Mouse (Mus musculus) CD4-positive, CD25-positive, alpha-beta regulatory T cell, adult 4 months (primary cell): ENCODE results near the gene G0s2. TPM values are rescaled to one million over a fixed set of nuclear protein-coding genes. Genes with fewer than 3 reads are reported as not detected.

Experiments
- ATAC-seq: one replicate; pipeline ENCODE4 v1.8.0; 2017
- polyA plus RNA-seq, 2 experiments: library from polyadenylated mRNA; unstranded; fragments of 100-300 nt; shearing (Covaris generic); gene quantifications; one replicate each; pipeline ENCODE4 v1.2.1; 2017

The G0s2 gene
- polyA plus RNA-seq, 2 experiments from 2014 or later = 1.1 to 1.5 TPM

DNA sequence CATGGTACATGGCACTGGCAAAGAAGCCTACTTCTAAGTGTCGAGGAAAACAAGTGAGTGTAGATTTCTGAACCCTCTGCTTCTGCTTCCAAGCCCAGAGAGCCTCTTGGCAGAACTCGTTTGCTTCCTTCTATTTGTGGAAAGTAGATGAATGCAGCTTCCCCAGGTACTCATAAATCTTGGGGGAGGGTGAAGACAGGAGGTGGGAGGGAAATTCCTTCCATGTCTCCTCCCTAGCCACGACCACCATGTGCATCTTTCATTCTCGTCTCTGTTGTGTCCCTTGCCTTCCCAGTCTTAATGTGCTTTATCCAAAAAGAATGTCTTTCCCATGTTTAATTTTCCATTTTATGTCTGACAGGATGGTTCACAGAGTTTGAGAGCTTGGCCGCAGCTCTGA lies 20.4 kb downstream of the G0s2 start:
- no peak for ATAC-seq

DNA sequence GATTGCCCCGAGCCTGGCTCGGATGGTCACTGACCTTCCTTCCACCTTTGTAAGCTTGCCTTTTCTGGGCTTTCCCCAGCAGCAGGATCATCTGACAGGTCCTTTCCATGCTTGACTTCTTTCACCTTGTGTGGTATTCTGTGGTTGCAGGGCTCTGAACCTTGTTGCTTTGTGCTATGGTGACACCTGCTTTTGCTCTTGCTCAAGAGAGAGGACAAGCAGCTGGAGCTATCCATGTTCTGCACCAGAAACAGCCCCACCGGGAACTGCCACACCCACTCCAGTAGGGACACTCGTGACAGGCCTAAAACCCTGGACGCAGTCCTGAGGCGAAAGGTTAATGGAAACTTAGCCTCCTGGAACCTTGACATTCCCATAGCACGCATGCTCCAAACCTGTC lies 21.6 kb downstream of the G0s2 start:
- no peak for ATAC-seq

DNA sequence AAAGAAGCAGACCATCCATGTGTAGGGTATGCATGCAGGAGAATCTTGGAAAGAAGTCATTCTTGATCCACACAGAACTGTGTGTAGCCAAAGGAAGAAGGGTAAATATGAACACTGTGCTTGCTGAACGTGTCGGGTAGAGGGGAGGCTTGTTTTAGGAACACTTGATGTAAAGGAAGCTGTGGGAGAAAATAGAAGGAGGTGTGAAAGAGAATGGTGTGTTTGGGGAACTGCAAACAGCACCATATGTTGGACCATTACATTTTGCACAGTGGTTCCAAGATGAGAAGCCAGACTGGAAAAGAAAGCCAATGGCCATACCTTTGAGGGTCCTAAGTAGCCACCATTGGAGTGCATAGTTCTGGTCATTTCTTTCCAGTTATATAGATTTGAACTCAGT lies 23.0 kb downstream of the G0s2 start:
- no peak for ATAC-seq

DNA sequence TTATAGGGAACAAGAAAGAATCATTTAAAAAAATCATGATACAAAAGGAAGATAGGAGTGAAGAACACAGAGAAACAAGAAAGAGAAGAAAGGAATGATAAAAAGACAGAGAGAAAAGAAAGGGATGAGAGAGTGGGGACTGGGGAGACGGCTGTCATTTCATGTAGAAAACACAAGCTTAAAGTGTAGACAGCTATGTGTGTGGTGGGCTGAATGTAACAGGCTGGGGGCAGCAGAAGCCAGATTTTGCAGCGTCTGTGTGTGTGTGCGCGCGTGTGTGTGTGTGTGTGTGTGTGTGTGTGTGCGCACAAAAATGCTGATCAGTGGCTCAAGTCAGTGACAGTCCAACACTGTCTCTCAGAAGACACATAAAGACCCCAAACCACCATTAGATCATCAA lies 28.8 kb downstream of the G0s2 start:
- ATAC-seq = no peak

DNA sequence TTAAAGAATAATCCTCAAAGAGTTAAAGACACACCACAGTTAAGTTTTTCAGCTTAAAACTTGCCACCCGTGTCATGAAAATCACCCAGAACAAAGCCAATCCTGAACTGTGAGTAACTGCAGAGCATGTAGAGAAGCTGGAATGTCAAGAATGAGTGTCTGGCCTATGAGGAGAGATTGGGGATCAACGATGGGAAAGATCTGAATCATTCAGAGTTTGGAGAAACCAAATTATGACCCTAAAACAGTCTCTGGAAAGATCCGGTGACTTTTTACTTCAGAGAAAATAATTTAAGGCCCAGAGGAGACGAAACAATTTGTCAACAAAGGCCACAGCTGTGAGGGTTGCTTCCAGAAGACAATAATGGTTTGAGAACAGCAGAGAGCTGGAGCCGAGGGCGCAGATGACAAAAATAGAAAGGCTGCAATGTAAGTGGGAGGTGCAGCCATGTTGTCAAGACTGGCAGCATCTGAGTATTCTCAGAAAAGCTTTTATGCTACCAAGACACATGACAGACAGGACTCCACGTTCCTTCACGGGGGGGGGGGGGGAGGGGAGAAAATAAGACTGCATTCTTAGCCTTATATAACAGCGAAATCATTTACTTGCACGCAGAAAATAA lies 29.3 kb downstream of the G0s2 start:
- ATAC-seq = no peak

DNA sequence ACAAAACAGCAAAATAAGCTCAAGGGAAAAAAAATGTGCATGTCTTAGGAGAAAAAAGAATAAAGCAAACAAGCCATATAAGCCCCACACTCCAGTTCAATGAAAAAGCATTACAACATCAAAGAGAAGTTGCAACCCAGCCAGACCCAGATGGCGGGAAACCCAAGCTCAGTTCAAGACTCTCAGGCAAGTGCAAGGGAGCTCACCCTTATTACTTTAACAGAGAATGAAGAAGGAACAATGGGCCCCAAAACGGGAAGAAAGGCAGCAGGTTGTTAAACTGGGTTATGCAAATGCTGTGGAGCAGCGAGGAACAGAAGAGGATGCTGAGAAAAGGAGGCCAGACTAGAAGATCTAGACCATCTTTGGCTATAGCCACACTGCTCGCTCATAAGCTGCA lies 30.2 kb downstream of the G0s2 start:
- ATAC-seq = no peak

DNA sequence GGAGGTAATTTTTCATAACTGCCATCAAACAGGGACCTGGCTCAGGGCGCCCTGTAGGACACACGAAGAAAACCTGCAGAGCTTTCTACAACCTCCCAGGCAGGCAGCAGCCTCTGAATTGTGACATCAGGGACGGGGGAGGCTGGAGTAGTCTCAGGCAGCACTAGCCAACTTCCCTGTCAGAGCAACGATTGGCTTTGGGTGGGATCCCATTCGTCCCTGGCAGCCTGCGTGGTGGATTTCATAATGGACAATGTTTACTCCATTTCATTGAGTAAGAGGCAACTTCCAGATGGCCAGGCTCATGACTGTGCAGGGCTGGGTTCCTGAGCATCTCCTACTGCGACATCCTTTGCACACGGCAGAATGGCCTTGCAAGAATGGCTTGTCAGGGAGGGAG lies 30.8 kb downstream of the G0s2 start:
- no peak for ATAC-seq

DNA sequence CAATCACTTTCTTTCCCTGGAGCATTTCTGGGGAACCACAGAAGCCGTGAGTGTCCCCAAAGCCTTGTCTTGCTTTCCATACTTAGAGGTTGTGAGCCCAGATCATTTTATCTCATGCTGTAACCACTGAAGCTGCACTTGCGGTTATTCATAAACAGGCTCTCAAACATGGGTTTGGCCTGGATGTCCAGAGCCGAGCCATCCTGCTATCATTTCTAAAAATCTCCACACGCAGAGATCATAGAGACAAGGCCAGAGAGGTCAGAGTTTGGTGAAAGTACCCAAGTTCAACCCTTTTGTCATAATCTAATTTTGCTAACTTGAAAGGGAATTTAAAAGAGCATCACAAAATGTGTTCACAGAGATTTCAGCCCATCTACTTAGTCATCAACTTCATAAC lies 31.6 kb downstream of the G0s2 start:
- no peak for ATAC-seq

DNA sequence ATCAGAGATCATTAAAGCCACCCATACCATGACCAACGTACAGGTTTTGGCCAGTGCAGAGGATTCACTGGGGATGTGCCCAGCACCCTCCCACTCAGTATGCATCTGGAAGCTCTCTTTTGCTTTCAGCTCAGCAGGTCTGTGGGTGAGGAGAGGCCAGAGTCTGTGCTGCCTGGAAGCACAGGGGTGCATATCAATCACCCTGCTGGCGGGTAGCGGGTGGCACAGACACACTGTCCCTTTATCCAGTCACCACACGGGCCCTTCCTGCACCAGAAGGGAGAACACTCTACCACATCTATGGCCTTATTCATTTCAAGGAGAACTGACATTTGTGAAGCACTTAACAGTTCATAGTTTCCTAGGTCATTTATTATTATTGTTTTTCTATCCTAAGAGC lies 34.6 kb downstream of the G0s2 start:
- ATAC-seq = no peak

DNA sequence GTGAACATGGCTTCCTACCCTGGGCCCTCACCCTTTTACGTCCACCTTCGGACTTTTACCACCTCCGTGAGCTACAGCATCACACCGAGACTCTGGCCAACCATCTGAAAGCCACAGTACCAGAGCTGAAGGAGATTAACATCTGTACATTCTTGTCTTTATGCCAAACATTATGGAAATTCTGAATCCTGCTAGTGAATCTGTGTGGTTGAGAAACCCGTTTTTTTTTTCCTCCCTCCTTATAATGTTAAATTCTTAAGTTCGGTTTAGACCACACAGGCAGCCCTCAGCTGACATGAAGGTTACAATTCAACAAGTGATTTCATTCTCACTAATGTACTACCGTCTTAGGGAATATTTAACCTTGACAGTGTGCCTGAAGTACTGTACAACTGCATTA lies 38.1 kb downstream of the G0s2 start:
- no peak for ATAC-seq

DNA sequence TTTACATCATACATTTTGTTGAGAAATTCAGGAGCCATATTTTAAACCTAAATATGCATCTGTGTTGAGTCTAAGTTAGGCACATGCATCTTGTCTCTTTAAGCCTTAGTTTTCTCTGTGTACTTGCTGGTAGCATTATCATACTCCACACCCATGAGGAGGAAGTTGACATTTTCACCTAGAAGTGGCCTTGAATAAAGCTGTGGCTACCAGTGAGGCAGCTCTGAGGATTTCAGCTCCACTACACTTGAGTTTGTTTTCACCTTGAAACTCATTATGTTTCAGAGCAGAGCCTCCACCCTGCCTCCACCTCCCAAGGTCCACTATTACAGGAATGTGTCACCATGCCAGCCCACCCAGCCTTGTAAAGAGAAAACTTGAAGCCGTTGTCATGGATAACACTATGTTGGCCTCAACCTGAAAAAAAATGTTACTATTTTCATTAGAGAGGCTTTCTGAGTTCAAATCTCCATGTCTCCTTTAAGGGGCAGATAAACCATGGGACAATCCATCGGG lies 38.8 kb downstream of the G0s2 start:
- ATAC-seq = no peak

DNA sequence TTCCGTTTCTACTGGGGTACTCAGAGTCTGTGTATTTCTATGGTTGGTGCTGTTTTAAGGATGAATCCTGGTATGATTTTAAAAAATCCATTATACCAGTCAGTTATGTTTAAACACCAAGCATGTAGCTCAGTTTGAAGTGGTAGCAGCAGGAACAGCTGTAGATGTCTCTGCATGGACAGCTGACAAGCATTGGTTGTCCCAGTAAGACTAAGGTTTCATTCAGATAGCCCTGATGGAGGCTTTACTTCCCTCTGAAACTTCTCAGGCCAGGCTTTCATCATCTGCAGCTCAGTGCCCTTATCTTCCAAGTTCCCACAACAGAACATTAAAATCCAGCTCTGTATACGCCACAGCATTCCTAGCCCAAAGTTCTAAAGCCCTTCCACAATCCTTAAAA lies 40.3 kb downstream of the G0s2 start:
- no peak for ATAC-seq

DNA sequence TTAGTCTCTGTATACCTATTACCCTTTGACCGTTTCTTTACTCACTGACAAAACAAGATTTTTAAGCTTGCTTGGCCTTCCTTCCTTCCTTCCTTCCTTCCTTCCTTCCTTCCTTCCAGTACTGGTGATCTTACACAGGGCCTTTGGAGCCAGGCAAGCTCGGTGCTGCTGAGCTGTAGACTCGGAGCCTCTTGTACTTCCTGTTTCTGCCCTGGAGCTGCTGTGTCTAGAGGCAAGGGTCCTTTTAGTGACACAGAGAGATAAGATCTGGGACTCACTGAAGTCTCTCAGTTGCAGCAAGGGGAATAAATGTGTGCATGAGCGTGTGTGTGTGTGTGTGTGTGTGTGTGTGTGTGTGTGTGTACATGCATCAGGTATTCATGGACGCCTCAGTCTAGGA lies 42.1 kb downstream of the G0s2 start:
- peak; percentile 65 for ATAC-seq

DNA sequence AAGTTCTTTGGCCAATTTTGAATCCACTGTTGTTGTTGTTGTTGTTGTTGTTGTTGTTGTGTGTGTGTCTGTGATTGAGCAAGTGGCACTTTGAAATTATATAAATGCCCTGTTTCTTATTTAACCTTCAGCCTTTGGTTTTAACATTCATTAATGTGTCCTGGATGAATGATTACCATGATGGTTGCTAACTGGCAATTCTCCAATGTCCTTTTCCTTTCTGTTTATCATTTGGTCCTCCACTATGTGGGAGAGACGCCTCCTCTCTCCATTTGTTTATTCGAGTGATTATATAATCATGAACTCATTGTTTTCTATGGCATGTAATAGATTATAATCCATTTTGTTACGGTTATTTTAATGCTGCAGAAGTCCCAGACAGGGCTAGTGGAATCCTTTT lies 42.5 kb downstream of the G0s2 start:
- no peak for ATAC-seq

DNA sequence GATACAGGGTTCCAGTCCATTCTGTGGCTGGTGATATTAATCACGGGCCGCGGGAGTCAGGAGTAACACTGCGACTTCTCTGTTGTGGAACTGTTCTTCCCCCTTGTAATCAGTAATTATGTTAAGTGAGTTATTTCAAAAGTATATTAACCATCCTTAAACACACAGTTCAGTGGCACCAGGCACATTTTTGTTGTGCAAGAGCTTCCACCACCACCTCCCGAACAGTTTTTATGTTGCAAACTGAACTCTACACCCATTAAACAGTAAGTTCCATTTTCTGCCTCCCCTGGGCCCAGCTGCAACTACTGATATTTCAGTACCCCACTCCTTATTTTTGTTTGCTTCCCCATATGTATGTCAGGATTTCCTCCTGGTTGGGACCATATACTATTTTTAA lies 43.4 kb downstream of the G0s2 start:
- no peak for ATAC-seq

DNA sequence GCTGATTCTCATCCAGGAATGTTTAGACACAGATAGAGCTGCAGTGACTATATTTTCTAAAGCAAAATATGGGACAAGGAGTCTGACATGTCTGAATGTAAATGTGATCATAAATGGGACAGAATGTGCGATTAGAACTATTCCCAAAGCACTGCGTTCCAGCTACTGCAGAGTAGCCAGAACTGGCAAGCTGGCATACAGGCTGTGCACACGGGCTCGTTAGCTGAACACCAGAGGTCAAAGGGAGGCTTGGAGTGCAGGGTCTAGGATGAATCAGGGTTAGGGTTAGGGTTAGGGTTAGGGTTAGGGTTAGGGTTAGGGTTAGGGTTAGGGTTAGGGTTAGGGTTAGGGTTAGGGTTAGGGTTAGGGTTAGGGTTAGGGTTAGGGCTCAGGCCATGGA lies 45.5 kb downstream of the G0s2 start:
- ATAC-seq = no peak

DNA sequence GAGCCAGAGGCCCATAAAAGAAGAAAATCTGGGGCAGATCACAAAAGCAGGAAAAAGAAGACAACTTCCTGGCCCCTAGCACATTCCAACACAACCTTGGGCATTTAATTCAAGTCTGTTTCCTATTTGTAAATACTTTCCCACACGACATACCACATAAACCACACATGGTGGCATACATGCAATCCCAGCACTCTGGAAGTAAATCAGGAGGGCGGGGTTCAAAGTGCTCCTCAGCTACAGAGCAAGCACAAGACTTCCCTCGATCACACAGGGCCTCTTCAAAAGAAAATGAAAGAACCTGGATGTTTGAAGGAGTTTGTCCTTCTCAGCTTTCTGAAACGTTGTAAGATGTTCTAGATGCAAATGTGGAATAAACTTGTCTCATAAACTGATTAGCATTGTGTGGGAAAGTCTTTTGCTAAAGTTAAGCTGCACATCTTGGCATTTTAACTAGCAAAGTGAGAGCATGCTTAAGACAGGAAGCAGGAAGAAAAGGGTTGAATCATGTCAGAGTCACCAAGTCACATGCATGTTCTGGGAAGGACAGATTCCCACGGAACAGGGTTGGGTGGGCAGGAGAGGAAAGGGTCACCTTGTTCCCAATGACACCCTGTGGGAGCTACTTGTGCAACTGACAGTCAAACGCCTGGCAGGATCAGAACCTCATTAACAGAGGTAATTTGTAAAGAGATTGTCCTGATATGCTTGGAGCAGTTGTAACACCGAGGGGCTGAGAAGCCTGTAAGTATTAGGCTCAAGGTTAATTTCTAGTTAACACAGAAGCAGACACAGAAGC lies 46.1 kb downstream of the G0s2 start:
- ATAC-seq = no peak

DNA sequence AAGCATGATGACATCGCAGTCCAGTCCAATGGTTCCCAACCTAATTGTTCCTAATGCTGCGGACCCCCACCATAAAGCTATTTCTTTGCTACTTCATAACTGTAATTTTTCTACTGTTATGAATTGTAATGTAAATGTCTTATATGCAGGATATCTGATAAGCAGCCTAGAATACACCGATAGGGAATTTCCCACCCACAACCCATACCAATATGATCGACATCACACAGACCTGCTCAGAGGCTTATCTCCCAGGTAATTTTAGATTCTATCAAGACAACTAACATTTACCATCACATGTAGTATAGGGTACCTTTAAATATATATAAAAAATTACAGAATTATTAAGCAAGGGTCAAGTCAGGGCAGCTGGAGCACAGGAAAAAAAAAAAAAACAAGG lies 46.9 kb downstream of the G0s2 start:
- peak; percentile 76 for ATAC-seq

DNA sequence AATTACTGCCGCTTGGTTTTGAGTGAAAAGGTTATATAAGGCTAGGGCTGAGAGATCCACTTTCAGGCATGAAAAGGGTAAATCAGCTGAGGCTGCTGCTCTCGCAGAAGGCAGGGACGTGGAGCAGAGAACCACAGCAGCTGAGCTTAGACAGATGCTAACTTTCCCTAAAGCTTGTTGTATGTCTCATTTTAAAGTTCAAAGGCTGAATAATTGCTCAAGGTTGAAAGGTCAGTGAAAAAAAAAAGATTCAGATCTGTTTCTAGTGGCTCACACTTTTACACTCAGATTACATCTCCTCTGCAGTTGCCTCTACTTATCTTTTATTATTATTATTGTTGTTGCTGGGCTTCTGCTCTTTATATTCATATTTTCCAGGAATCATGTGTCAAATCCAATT lies 47.5 kb downstream of the G0s2 start:
- peak; percentile 48 for ATAC-seq

Other genes starting within 250 kb of the G0s2 start
- gene Syt14, start 237.4 kb downstream of the G0s2 start, polyA plus RNA-seq = under 1 TPM in 1 of 2 experiments, not detected in 1; 0.05 TPM
- 1 to 10 TPM; 9.5 to 10.0 TPM for gene Diexf, start 142.9 kb downstream of the G0s2 start, polyA plus RNA-seq
- gene Irf6, start 120.1 kb downstream of the G0s2 start, polyA plus RNA-seq = 1 to 10 TPM; 7.3 to 9.3 TPM
- 10 to 100 TPM; 15.7 to 16.1 TPM for gene A130010J15Rik, start 105.2 kb downstream of the G0s2 start, polyA plus RNA-seq
- gene Traf3ip3, start 71.5 kb downstream of the G0s2 start, polyA plus RNA-seq = 100 to 1,000 TPM; 367 to 455 TPM
- 10 to 100 TPM; 22.2 to 30.4 TPM for gene Lamb3, start 65.5 kb downstream of the G0s2 start, polyA plus RNA-seq
- 100 to 1,000 TPM; 171 to 174 TPM for gene Hsd11b1, start 9.1 kb downstream of the G0s2 start, polyA plus RNA-seq
- gene Camk1g, start 97.1 kb upstream of the G0s2 start, polyA plus RNA-seq = not detected